Mouse (Mus musculus) heart, embryonic 16.5 days (tissue): ENCODE data around the gene Klra8. TPM values are rescaled to one million over a fixed set of nuclear protein-coding genes. Genes with fewer than 3 reads are reported as not detected.
"Not testable (repeated sequence)": the region's sequence is repeated elsewhere in the genome, so short reads cannot be mapped to it uniquely, and the experiment has no call there.

Experiments used
- ATAC-seq: fragments of 200-750 bp; cut with Nextera tagmentation; replicated peaks from 2 replicates; pipeline ENCODE4 v1.8.0; 2017; ENCODE audit warnings: moderate number of reproducible peaks; ENCODE audit not compliant: insufficient read depth, low FRiP score; ENCODE audit errors: extremely low read depth
- H3K27ac ChIP-seq: fragments of 300-500 bp; sonication (generic); 2 replicates; pipeline ENCODE4 v1.5.1; 2014; ENCODE audit warnings: mild to moderate bottlenecking, low read length, control low read depth, moderate library complexity
- H3K27me3 ChIP-seq: fragments of 300-500 bp; sonication (generic); 2 replicates; pipeline ENCODE4 v1.6.1; 2014; ENCODE audit warnings: low read length, mixed read lengths; ENCODE audit not compliant: control insufficient read depth, insufficient read depth
- H3K36me3 ChIP-seq: fragments of 300-500 bp; sonication (generic); 2 replicates; pipeline ENCODE4 v1.6.1; 2014; ENCODE audit not compliant: control insufficient read depth, insufficient read depth
- H3K4me1 ChIP-seq: fragments of 300-500 bp; sonication (generic); 2 replicates; pipeline ENCODE4 v1.6.1; 2014; ENCODE audit warnings: low read length, mixed read lengths; ENCODE audit not compliant: control insufficient read depth, insufficient read depth
- H3K4me2 ChIP-seq: fragments of 300-500 bp; sonication (generic); 2 replicates; pipeline ENCODE4 v1.6.1; 2014; ENCODE audit warnings: low read depth, mild to moderate bottlenecking, control low read depth, low read length
- H3K4me3 ChIP-seq: fragments of 300-500 bp; sonication (generic); 2 replicates; pipeline ENCODE4 v1.5.1; 2014; ENCODE audit warnings: mild to moderate bottlenecking, control low read depth, low read length
- H3K9ac ChIP-seq: fragments of 300-500 bp; sonication (generic); 2 replicates; pipeline ENCODE4 v1.6.1; 2014; ENCODE audit warnings: low read length, control low read depth
- H3K9me3 ChIP-seq: fragments of 300-500 bp; sonication (generic); replicated peaks from 2 replicates; pipeline ENCODE4 v1.6.1; 2016; ENCODE audit warnings: low read length; ENCODE audit not compliant: control insufficient read depth
- WGBS: fragments of 180-500 bp; shearing (Covaris S2); extraction: QIAGEN DNeasy Blood & Tissue Kit; methylation state at CpG from one replicate; pipeline ENCODE4 v1.1.7; 2014; 5-methylcytosine and 5-hydroxymethylcytosine counted together
- polyA plus RNA-seq: library from polyadenylated mRNA; unstranded; fragments of >200 nt; fragmentation: Nextera tagmentation; extraction: Ambion mirVana; gene quantifications from 2 replicates; pipeline ENCODE4 v1.2.1, GENCODE M21; 2015

The Klra8 gene
- not detected in 2 replicates for polyA plus RNA-seq

DNA sequence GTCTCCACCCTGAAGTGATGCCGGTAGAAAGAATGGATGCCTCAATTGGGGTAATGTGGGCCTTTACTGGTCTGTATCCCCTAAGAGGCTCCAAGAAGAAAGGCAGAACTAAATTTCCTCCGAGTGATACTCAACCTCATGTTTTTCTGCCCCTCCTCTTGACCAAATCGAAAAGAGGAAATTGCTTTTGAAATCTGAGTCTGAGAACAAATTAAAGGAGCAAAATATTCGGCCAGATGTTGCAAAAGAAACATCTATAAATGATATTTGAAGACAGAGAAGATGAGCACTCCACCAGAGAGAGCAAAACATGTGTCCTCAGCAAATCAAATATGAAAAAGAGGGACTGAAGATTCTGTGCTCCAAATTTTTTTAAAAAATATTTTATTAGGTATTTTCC, at the start of gene Klra8:
Gene Klra8 (minus strand): TSS at position 101 of the 400 bp plus-strand sequence.
- H3K9ac ChIP-seq, H3K27me3 ChIP-seq, H3K4me3 ChIP-seq, H3K27ac ChIP-seq, H3K4me1 ChIP-seq, ATAC-seq, H3K4me2 ChIP-seq, H3K9me3 ChIP-seq, H3K36me3 ChIP-seq: not testable (repeated sequence)
- 54% methylated on average over 4 of the region's 4 CpGs for WGBS

DNA sequence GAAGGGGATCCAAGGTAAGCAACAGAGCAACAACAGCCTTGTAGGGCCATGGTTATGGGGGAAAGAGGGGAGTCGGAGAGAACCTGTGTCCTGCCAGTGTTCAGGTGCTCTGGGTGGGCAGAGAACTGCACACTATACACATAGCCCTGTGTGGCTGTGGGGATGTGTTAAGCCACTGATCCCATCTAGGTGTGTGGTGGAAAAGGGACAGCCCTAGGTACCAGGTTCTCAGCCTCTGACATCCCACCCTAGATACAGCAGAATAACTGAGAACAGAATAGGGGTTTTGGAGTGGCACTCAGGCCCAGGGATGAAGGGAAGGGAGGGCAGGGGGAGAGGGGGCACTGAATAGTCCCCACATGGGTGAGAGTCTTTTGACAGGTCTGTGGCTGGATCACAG, 19.2 kb downstream of the Klra8 start:
- no peaks in the 10 kb centered on the region for H3K4me1 ChIP-seq
- H3K27ac ChIP-seq: no peak overlapping the region
- 0 out of 2 replicates have a peak, but pooled peaks cover 3% of the 10 kb centered on the region for H3K9me3 ChIP-seq
- no peaks in the 10 kb centered on the region for H3K27me3 ChIP-seq
- 87% methylated on average over 1 of the region's 1 CpGs for WGBS
- no peak for ATAC-seq
- no peaks in the 10 kb centered on the region for H3K36me3 ChIP-seq
- H3K4me3 ChIP-seq: no peak overlapping the region
- H3K9ac ChIP-seq: no peak overlapping the region
- H3K4me2 ChIP-seq: no peak overlapping the region

GRCm38 (mm10) chr6:130102743-130103142, 27.0 kb downstream of the Klra8 start:
- WGBS: 78% methylated on average over 3 of the region's 3 CpGs
- not testable (repeated sequence) for H3K27me3 ChIP-seq, H3K4me3 ChIP-seq, H3K4me2 ChIP-seq, H3K9me3 ChIP-seq, H3K36me3 ChIP-seq, H3K4me1 ChIP-seq, ATAC-seq, H3K9ac ChIP-seq, H3K27ac ChIP-seq

- Histone ChIP-seq H3K9ac (no peak overlapping the region), H3K4me1 (no peaks in the 10 kb centered on the region), H3K36me3 (no peaks in the 10 kb centered on the region), H3K4me2 (no peak overlapping the region), H3K4me3 (no peak overlapping the region), H3K27me3 (no peaks in the 10 kb centered on the region), H3K9me3 (no peaks in the 10 kb centered on the region), H3K27ac (no peak overlapping the region)
- no peak for ATAC-seq
- 72% methylated on average over 5 of the region's 5 CpGs for WGBS
Observed at GRCm38 (mm10) chr6:130092336-130092948, 37.3 kb downstream of the Klra8 start.

DNA sequence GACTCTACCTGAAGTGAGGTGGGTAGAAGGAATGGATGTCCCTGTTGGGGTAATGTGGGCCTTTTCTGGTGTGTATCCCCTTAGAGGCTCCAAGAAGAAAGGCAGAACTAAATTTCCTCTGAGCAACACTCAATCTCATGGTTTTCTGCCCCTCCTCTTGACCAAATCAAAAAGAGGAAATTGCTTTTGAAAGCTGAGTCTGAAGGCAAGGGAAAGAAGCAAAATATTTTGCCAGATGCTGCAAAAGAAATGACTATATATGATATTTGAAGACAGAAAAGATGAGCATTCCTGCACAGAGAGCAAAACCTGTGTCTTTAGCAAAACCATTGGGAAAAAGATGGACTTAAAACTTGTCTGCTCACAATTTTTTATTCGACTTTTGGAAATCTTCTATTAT, 62.5 kb downstream of the Klra8 start, which contains the start of gene Klra4:
Gene Klra4 (minus strand): TSS at position 101 of the 400 bp plus-strand sequence.
- H3K4me1 ChIP-seq, H3K27ac ChIP-seq, H3K9ac ChIP-seq, H3K36me3 ChIP-seq, H3K4me2 ChIP-seq, H3K4me3 ChIP-seq, H3K9me3 ChIP-seq, ATAC-seq, H3K27me3 ChIP-seq: not testable (repeated sequence)
- 44% methylated on average over 1 of the region's 1 CpGs for WGBS

Other genes starting within 250 kb of the Klra8 start
- gene Klra5, start 212.2 kb downstream of the Klra8 start, polyA plus RNA-seq: 0.60 TPM in 1 of 2 replicates, not detected in the other
- gene Klra6, start 102.9 kb downstream of the Klra8 start, polyA plus RNA-seq: not detected in 2 replicates
- not detected in 2 replicates for gene Klra4, start 62.6 kb downstream of the Klra8 start, polyA plus RNA-seq
- not detected in 2 replicates for gene Klra9, start 63.2 kb upstream of the Klra8 start, polyA plus RNA-seq
- not detected in 2 replicates for gene Klra7, start 103.4 kb upstream of the Klra8 start, polyA plus RNA-seq
- gene Klra10, start 152.0 kb upstream of the Klra8 start, polyA plus RNA-seq: not detected in 2 replicates
- not detected in 2 replicates for gene Klra3, start 207.7 kb upstream of the Klra8 start, polyA plus RNA-seq